Mouse (Mus musculus): ENCODE measurements around the gene Dzank1. TPM values are rescaled to one million over a fixed set of nuclear protein-coding genes. Genes with fewer than 3 reads are reported as not detected.

Dzank1 gene
- polyA plus RNA-seq, 1 experiment from 2014 or later, result 10.0 TPM

- H3K4me3 ChIP-seq (replicated peaks), result peak overlapping the region; percentile 96
- peak overlapping the region; percentile 86 for H3K9ac ChIP-seq (replicated peaks)
- H3K27me3 ChIP-seq, result peaks cover 6% of the 10 kb centered on the region; the same call in 1 of the 2 replicates
- peaks cover 29% of the 10 kb centered on the region for H3K4me1 ChIP-seq (replicated peaks)
- H3K4me2 ChIP-seq (replicated peaks), result peak overlapping the region; percentile 68
- under 1% methylated on average over 25 of the region's 25 CpGs for WGBS
- H3K27ac ChIP-seq, result peak overlapping the region; percentile 95
- ATAC-seq, result peak; percentile 71
- H3K36me3 ChIP-seq, result peaks cover 15% of the 10 kb centered on the region
- H3K9me3 ChIP-seq, result no peaks in the 10 kb centered on the region
These were observed 584 bp upstream of the Dzank1 start for GRCm38 (mm10) chr2:144527821-144528174.

- H3K4me3 ChIP-seq (replicated peaks), result peak overlapping the region; percentile 96; the same call in 1 of the 2 replicates
These were observed 1.4 kb downstream of the Dzank1 start for GRCm38 (mm10) chr2:144525856-144526255.

GRCm38 (mm10) chr2:144519772-144520171 is 7.4 kb downstream of the Dzank1 start:
- ATAC-seq, result no peak
- 52% methylated on average over 3 of the region's 3 CpGs for WGBS

More at GRCm38 (mm10) chr2:144525856-144526255, 1.4 kb downstream of the Dzank1 start:
- no peak overlapping the region for H3K27ac ChIP-seq
- WGBS, result 51% methylated on average over 10 of the region's 10 CpGs
- H3K9me3 ChIP-seq, result no peaks in the 10 kb centered on the region
- H3K9ac ChIP-seq (replicated peaks), result peak overlapping the region; percentile 10; the same call in 1 of the 2 replicates
- ATAC-seq, result no peak
- H3K4me1 ChIP-seq (replicated peaks), result peaks cover 29% of the 10 kb centered on the region
- peak overlapping the region; percentile 68 for H3K4me2 ChIP-seq (replicated peaks)
- H3K36me3 ChIP-seq, result peaks cover 7% of the 10 kb centered on the region
- H3K27me3 ChIP-seq, result peaks cover 9% of the 10 kb centered on the region; the same call in 1 of the 2 replicates

GRCm38 (mm10) chr2:144514619-144515018 is 12.6 kb downstream of the Dzank1 start:
- H3K9me3 ChIP-seq, result no peaks in the 10 kb centered on the region
- no peak overlapping the region for H3K9ac ChIP-seq (replicated peaks)
- no peak for ATAC-seq
- no peak overlapping the region for H3K4me3 ChIP-seq (replicated peaks)
- H3K27me3 ChIP-seq, result peaks cover 4% of the 10 kb centered on the region; the same call in 1 of the 2 replicates
- peaks cover 15% of the 10 kb centered on the region; the same call in 1 of the 2 replicates for H3K36me3 ChIP-seq
- H3K4me1 ChIP-seq (replicated peaks), result no peaks in the 10 kb centered on the region
- 79% methylated on average over 3 of the region's 3 CpGs for WGBS
- no peak overlapping the region for H3K4me2 ChIP-seq (replicated peaks)
- no peak overlapping the region for H3K27ac ChIP-seq

More at GRCm38 (mm10) chr2:144519772-144520171, 7.4 kb downstream of the Dzank1 start:
- Histone ChIP-seq H3K4me3 (replicated peaks) (no peak overlapping the region), H3K4me1 (replicated peaks) (no peaks in the 10 kb centered on the region), H3K36me3 (peaks cover 21% of the 10 kb centered on the region), H3K27me3 (peaks cover 18% of the 10 kb centered on the region), H3K9ac (replicated peaks) (no peak overlapping the region), H3K27ac (no peak overlapping the region), H3K9me3 (no peaks in the 10 kb centered on the region), H3K4me2 (replicated peaks) (no peak overlapping the region)

GRCm38 (mm10) chr2:144502134-144502533 is 25.1 kb downstream of the Dzank1 start:
- no peak overlapping the region for H3K9ac ChIP-seq (replicated peaks)
- H3K27me3 ChIP-seq, result no peaks in the 10 kb centered on the region
- no peak for ATAC-seq
- no peaks in the 10 kb centered on the region for H3K4me1 ChIP-seq (replicated peaks)
- H3K4me3 ChIP-seq (replicated peaks), result no peak overlapping the region
- 91% methylated on average over 6 of the region's 6 CpGs for WGBS
- H3K4me2 ChIP-seq (replicated peaks), result no peak overlapping the region
- no peak overlapping the region for H3K27ac ChIP-seq
- no peaks in the 10 kb centered on the region for H3K9me3 ChIP-seq
- peaks cover 33% of the 10 kb centered on the region for H3K36me3 ChIP-seq

GRCm38 (mm10) chr2:144489342-144489741 is 37.9 kb downstream of the Dzank1 start:
- Histone ChIP-seq H3K27ac (no peak overlapping the region), H3K4me2 (replicated peaks) (no peak overlapping the region), H3K4me1 (replicated peaks) (no peaks in the 10 kb centered on the region), H3K27me3 (no peaks in the 10 kb centered on the region), H3K9ac (replicated peaks) (no peak overlapping the region), H3K4me3 (replicated peaks) (no peak overlapping the region), H3K36me3 (peaks cover 31% of the 10 kb centered on the region), H3K9me3 (no peaks in the 10 kb centered on the region)
- WGBS, result 97% methylated on average over 5 of the region's 5 CpGs
- no peak for ATAC-seq

- no peak for ATAC-seq
- Histone ChIP-seq H3K27me3 (no peaks in the 10 kb centered on the region), H3K4me1 (replicated peaks) (no peaks in the 10 kb centered on the region), H3K4me2 (replicated peaks) (no peak overlapping the region), H3K9me3 (no peaks in the 10 kb centered on the region), H3K9ac (replicated peaks) (no peak overlapping the region), H3K36me3 (peaks cover 35% of the 10 kb centered on the region), H3K4me3 (replicated peaks) (no peak overlapping the region), H3K27ac (no peak overlapping the region)
- WGBS, result 89% methylated on average over 6 of the region's 6 CpGs
These were observed 39.7 kb downstream of the Dzank1 start for GRCm38 (mm10) chr2:144487476-144487875.

- no peak for ATAC-seq
- H3K9ac ChIP-seq (replicated peaks), result no peak overlapping the region
- H3K4me3 ChIP-seq (replicated peaks), result no peak overlapping the region
- no peaks in the 10 kb centered on the region for H3K27me3 ChIP-seq
- no peaks in the 10 kb centered on the region for H3K4me1 ChIP-seq (replicated peaks)
- no peaks in the 10 kb centered on the region for H3K9me3 ChIP-seq
- no peak overlapping the region for H3K27ac ChIP-seq
- peaks cover 43% of the 10 kb centered on the region for H3K36me3 ChIP-seq
- WGBS, result 89% methylated on average over 7 of the region's 7 CpGs
- no peak overlapping the region for H3K4me2 ChIP-seq (replicated peaks)
These were observed 41.8 kb downstream of the Dzank1 start for GRCm38 (mm10) chr2:144485439-144485838.

GRCm38 (mm10) chr2:144484084-144484483 is 43.1 kb downstream of the Dzank1 start:
- Histone ChIP-seq H3K9me3 (no peaks in the 10 kb centered on the region), H3K4me2 (replicated peaks) (no peak overlapping the region), H3K9ac (replicated peaks) (no peak overlapping the region), H3K27me3 (no peaks in the 10 kb centered on the region), H3K4me3 (replicated peaks) (no peak overlapping the region), H3K4me1 (replicated peaks) (no peaks in the 10 kb centered on the region), H3K36me3 (peaks cover 43% of the 10 kb centered on the region), H3K27ac (no peak overlapping the region)
- ATAC-seq, result no peak
- WGBS, result 72% methylated on average over 1 of the region's 1 CpGs

GRCm38 (mm10) chr2:144479421-144479820 is 47.8 kb downstream of the Dzank1 start:
- no peak for ATAC-seq
- H3K36me3 ChIP-seq, result peaks cover 30% of the 10 kb centered on the region

GRCm38 (mm10) chr2:144467203-144467602 is 60.0 kb downstream of the Dzank1 start:
- H3K36me3 ChIP-seq, result peaks cover 19% of the 10 kb centered on the region
- H3K4me3 ChIP-seq (replicated peaks), result no peak overlapping the region
- no peaks in the 10 kb centered on the region for H3K27me3 ChIP-seq
- 70% methylated on average over 5 of the region's 5 CpGs for WGBS
- no peaks in the 10 kb centered on the region for H3K4me1 ChIP-seq (replicated peaks)
- ATAC-seq, result no peak
- no peaks in the 10 kb centered on the region for H3K9me3 ChIP-seq
- no peak overlapping the region for H3K4me2 ChIP-seq (replicated peaks)
- H3K27ac ChIP-seq, result no peak overlapping the region
- H3K9ac ChIP-seq (replicated peaks), result no peak overlapping the region

More at GRCm38 (mm10) chr2:144479421-144479820, 47.8 kb downstream of the Dzank1 start:
- 79% methylated on average over 2 of the region's 2 CpGs for WGBS
- Histone ChIP-seq H3K4me3 (replicated peaks) (no peak overlapping the region), H3K4me2 (replicated peaks) (no peak overlapping the region), H3K27ac (no peak overlapping the region), H3K4me1 (replicated peaks) (no peaks in the 10 kb centered on the region), H3K27me3 (no peaks in the 10 kb centered on the region), H3K9ac (replicated peaks) (no peak overlapping the region), H3K9me3 (no peaks in the 10 kb centered on the region)

GRCm38 (mm10) chr2:144465876-144466575 is 61.2 kb downstream of the Dzank1 start:
- no peak overlapping the region for H3K27ac ChIP-seq
- peaks cover 12% of the 10 kb centered on the region for H3K36me3 ChIP-seq
- H3K4me2 ChIP-seq (replicated peaks), result no peak overlapping the region
- WGBS, result 80% methylated on average over 14 of the region's 14 CpGs
- no peaks in the 10 kb centered on the region; the same call in 1 of the 2 replicates for H3K27me3 ChIP-seq
- H3K4me1 ChIP-seq (replicated peaks), result no peaks in the 10 kb centered on the region
- H3K9me3 ChIP-seq, result no peaks in the 10 kb centered on the region
- H3K4me3 ChIP-seq (replicated peaks), result no peak overlapping the region
- no peak for ATAC-seq
- H3K9ac ChIP-seq (replicated peaks), result no peak overlapping the region

All from midbrain, embryonic 13.5 days (tissue).